Mouse (Mus musculus) heart, adult 2 months (tissue): ENCODE measurements around the gene Usp54. TPM values are rescaled to one million over a fixed set of nuclear protein-coding genes. Genes with fewer than 3 reads are reported as not detected.
A peak's percentile ranks its signal among the peaks of the same experiment; 100 is the strongest.

Experiments
- DNase-seq, 2 experiments: peaks; one replicate each; pipeline ENCODE4 v3.0.0; 2021
- H3K27ac ChIP-seq: fragments of 200-600 bp; 2 replicates; pipeline ENCODE4 v1.8.1; 2022
- H3K27me3 ChIP-seq: fragments of 200-500 bp; 2 replicates; pipeline ENCODE4 v1.6.1; 2012; ENCODE audit warnings: mild to moderate bottlenecking, low read length, inconsistent platforms, mixed read lengths; ENCODE audit not compliant: control insufficient read depth, insufficient read depth
- H3K36me3 ChIP-seq: fragments of 200-500 bp; 2 replicates; pipeline ENCODE4 v1.6.1; 2012; ENCODE audit warnings: low read length, inconsistent platforms; ENCODE audit not compliant: control insufficient read depth, insufficient read depth
- H3K4me1 ChIP-seq: fragments of 200-500 bp; 2 replicates; pipeline ENCODE4 v1.6.1; 2011; ENCODE audit warnings: low read length; ENCODE audit not compliant: control insufficient read depth, insufficient read depth
- H3K4me3 ChIP-seq: fragments of 200-600 bp; 2 replicates; pipeline ENCODE4 v1.8.1; 2022
- H3K79me2 ChIP-seq: fragments of 200-500 bp; replicated peaks from 2 replicates; pipeline ENCODE4 v1.6.1; 2012; ENCODE audit warnings: mild to moderate bottlenecking, inconsistent platforms, low read length, moderate library complexity, mixed read lengths; ENCODE audit not compliant: control insufficient read depth, insufficient read depth
- H3K9ac ChIP-seq: fragments of 200-500 bp; 2 replicates; pipeline ENCODE4 v1.6.1; 2012; ENCODE audit warnings: low read depth, mild to moderate bottlenecking, control low read depth, inconsistent platforms, low read length, mixed read lengths
- CTCF ChIP-seq: fragments of 200-600 bp; IDR thresholded peaks from 2 replicates; pipeline ENCODE4 v1.8.1; 2022; ENCODE audit warnings: antibody characterized with exemption, mild to moderate bottlenecking, moderate library complexity
- EP300 ChIP-seq: fragments of 200-500 bp; IDR thresholded peaks from 2 replicates; pipeline ENCODE4 v1.6.1; 2011; ENCODE audit warnings: low read depth, low read length, control low read depth; ENCODE audit not compliant: insufficient read depth
- POLR2A ChIP-seq: fragments of 200-500 bp; IDR thresholded peaks from 2 replicates; pipeline ENCODE4 v1.6.1; 2011; ENCODE audit warnings: mild to moderate bottlenecking, low read depth, low read length, control low read depth; ENCODE audit not compliant: insufficient read depth
- WGBS: fragments of 180-500 bp; shearing (Covaris S2); methylation state at CpG from one replicate; pipeline ENCODE4 v1.1.7; 2018; 5-methylcytosine and 5-hydroxymethylcytosine counted together
- intact Hi-C: fragments of 180-260 bp; cut with DNase I; formaldehyde crosslinking; loops from one replicate; pipeline ENCODE4 v1.15.1; 2025
- long read RNA-seq: library from polyadenylated mRNA; stranded (forward); transcript quantifications from one replicate; pipeline ENCODE4 v2.0.0, GENCODE M21; 2021
- polyA plus RNA-seq: library from polyadenylated mRNA; depleted of rRNA; stranded (reverse); fragments of >200 nt; gene quantifications from 2 replicates; pipeline ENCODE4 v1.2.3, GENCODE M21; 2012; rRNA removed
- total RNA-seq, 2 experiments: library from RNA; stranded (reverse); gene quantifications; 2 replicates each; pipeline ENCODE4 v1.2.3; 2021

Usp54 gene
- total RNA-seq (10 to 100 TPM; 14.1 to 16.2 TPM), polyA plus RNA-seq (10.9 and 16.3 TPM in 2 replicates)
- long read RNA-seq, partial matches to known transcripts, result 2 of 3 reads
- long read RNA-seq, other reads (novel, unspliced or antisense), result 1 of 3 reads

GRCm38 (mm10) chr14:20640644-20641437 lies at the start of gene Usp54:
Gene Usp54 (minus strand): TSS chr14:20641063.
- TF ChIP-seq POLR2A (peak; percentile 85), EP300 (peak; percentile 69; the same call in 1 of the 2 replicates), CTCF (no peak)
- H3K27ac ChIP-seq, result peak within 1 kb of the TSS; percentile 94
- intact Hi-C loops, result loop anchor here (1.0 to 10.0 kb wide), 4 partner anchors 20 to 246 kb away; partner anchors contain the start of genes Mrps16 and Ppp3cb

GRCm38 (mm10) chr14:20689009-20689408 lies 48.1 kb upstream of the Usp54 start:
- DNase-seq, result no peak
- H3K9ac ChIP-seq, result no peak overlapping the region
- intact Hi-C loops, result no loop called here
- no peak overlapping the region for H3K27ac ChIP-seq
- no peak for TF ChIP-seq POLR2A
- no peak for TF ChIP-seq CTCF
- no peak for TF ChIP-seq EP300
- H3K79me2 ChIP-seq, result no peaks in the 10 kb centered on the region
- H3K4me3 ChIP-seq, result no peak overlapping the region
- WGBS, result 84% methylated on average over 2 of the region's 2 CpGs
- no peaks in the 10 kb centered on the region for H3K27me3 ChIP-seq
- H3K36me3 ChIP-seq, result peaks cover 2% of the 10 kb centered on the region; the same call in 1 of the 2 replicates
- H3K4me1 ChIP-seq, result no peaks in the 10 kb centered on the region

More at GRCm38 (mm10) chr14:20640644-20641437, at the start of gene Usp54:
- Histone ChIP-seq H3K9ac (peak within 1 kb of the TSS; percentile 88), H3K4me3 (peak within 1 kb of the TSS; percentile 94), H3K27me3 (no peaks in the 10 kb centered on the region), H3K36me3 (peaks cover 2% of the 10 kb centered on the region), H3K4me1 (no peaks in the 10 kb centered on the region; the same call in none of the 2 replicates), H3K79me2 (no peaks in the 10 kb centered on the region)
- peak; percentile 96 to 97 for DNase-seq
- under 1% methylated on average over 69 of the region's 73 CpGs for WGBS

DNA sequence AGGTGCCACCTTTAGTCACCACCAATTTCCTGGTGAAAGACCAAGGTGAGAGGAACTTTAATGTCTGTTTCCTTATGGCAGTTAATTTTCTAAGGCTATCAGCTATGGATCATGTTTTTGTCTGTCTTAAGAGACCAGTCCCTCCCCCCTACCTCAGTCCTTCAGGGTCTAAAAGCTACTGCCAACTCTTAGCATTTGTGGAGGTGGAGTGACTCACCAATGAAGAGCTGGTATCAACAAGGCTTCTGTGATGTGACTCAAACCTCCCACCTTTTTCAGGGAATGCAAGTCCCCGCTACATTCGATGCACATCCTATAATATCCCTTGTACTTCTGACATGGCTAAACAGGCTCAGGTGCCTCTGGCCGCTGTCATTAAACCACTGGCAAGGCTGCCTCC lies 45.7 kb upstream of the Usp54 start:
- WGBS, result 93% methylated on average over 3 of the region's 3 CpGs
- TF ChIP-seq EP300 (no peak), CTCF (no peak), POLR2A (no peak)
- peaks cover 7% of the 10 kb centered on the region for H3K36me3 ChIP-seq

DNA sequence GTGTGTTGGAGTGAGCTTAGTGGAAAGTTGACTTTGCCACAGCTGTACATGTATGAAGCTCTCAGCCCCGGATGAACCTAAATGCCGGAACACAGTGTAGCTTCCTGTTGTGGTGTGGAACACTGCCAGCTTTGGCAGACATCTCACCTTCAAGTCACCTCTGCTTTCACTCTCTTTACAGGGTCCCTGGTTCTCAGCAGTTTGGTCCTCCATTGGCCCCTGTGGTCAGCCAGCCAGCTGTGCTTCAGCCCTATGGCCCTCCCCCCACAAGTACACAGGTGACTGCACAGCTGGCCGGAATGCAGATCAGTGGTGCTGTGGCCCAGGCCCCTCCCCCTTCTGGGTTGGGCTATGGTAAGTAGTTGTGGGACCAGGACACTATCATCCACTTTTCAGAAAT lies 41.6 kb upstream of the Usp54 start:
- Histone ChIP-seq H3K79me2 (0 out of 2 replicates have a peak, but pooled peaks cover 2% of the 10 kb centered on the region), H3K4me1 (peaks cover 4% of the 10 kb centered on the region; the same call in 1 of the 2 replicates), H3K9ac (no peak overlapping the region), H3K4me3 (no peak overlapping the region), H3K27me3 (no peaks in the 10 kb centered on the region), H3K36me3 (peaks cover 12% of the 10 kb centered on the region), H3K27ac (peak overlapping the region; percentile 36; the same call in 1 of the 2 replicates)
- TF ChIP-seq EP300, result no peak
- TF ChIP-seq CTCF, result no peak
- no peak for TF ChIP-seq POLR2A
- 12% methylated on average over 3 of the region's 3 CpGs for WGBS
- peak in 1 of 2 experiments; percentile 59 for DNase-seq
- intact Hi-C loops, result no loop called here

More for the DNA sequence above, 45.7 kb upstream of the Usp54 start:
- Histone ChIP-seq H3K9ac (no peak overlapping the region), H3K4me3 (no peak overlapping the region), H3K27ac (no peak overlapping the region), H3K79me2 (no peaks in the 10 kb centered on the region), H3K4me1 (peaks cover 4% of the 10 kb centered on the region; the same call in 1 of the 2 replicates), H3K27me3 (no peaks in the 10 kb centered on the region)
- no peak for DNase-seq
- intact Hi-C loops, result no loop called here

DNA sequence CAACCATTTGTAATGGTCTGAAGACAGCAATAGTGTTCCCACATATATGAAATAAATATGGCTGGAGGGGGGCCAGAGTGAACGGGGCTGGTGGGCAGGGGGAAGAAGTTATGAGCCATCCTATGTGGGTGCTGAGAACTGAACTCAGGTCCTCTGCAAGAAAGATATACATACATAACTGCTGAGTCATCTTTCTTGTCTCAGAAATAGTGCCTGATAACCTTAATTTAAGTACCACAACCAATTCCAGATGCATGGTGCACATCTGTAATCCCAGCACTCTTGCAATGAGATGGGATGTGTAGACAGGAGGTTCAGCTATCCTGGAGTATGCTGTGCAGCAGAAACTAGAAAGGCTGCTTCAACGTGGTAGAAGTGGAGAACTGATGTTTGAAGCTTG lies 40.9 kb upstream of the Usp54 start:
- H3K4me1 ChIP-seq, result peaks cover 4% of the 10 kb centered on the region; the same call in 1 of the 2 replicates
- peaks cover 15% of the 10 kb centered on the region for H3K36me3 ChIP-seq
- no peak overlapping the region for H3K4me3 ChIP-seq
- no peak overlapping the region for H3K9ac ChIP-seq
- no peak for TF ChIP-seq POLR2A
- no peak for TF ChIP-seq CTCF
- no peak for TF ChIP-seq EP300
- H3K27me3 ChIP-seq, result no peaks in the 10 kb centered on the region
- H3K79me2 ChIP-seq, result 0 out of 2 replicates have a peak, but pooled peaks cover 2% of the 10 kb centered on the region
- 83% methylated on average over 2 of the region's 2 CpGs for WGBS
- DNase-seq, result no peak
- no peak overlapping the region; the same call in 1 of the 2 replicates for H3K27ac ChIP-seq
- intact Hi-C loops, result no loop called here

GRCm38 (mm10) chr14:20677906-20678305 lies 37.0 kb upstream of the Usp54 start:
- Histone ChIP-seq H3K27ac (no peak overlapping the region), H3K4me3 (no peak overlapping the region), H3K4me1 (peaks cover 11% of the 10 kb centered on the region), H3K9ac (no peak overlapping the region), H3K27me3 (no peaks in the 10 kb centered on the region), H3K36me3 (peaks cover 31% of the 10 kb centered on the region), H3K79me2 (peaks cover 7% of the 10 kb centered on the region)
- intact Hi-C loops, result no loop called here
- TF ChIP-seq CTCF, result no peak
- no peak for TF ChIP-seq EP300
- TF ChIP-seq POLR2A, result no peak
- 79% methylated on average over 4 of the region's 4 CpGs for WGBS
- no peak for DNase-seq
